Mouse (Mus musculus): ENCODE results near the gene Il17c.

DNA sequence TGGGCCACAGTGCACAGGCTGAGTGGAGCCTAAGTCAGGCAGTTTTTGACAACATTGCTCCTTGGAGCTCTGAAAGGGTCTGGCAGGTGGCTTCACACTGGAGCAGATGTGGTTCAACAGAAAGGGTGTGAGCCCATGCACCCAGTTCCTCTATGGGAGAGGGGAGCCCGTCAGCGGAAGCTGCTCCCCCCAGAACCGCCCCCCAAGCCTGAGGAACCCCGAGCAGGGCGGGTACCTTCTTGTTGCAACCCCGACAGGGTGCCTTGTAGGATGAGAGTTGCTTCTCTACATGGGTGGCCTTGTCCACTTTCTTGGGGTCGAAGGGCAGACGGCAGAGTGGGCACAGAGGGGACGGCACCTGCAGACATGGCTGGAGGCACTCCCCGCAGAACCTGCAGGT lies 48.1 kb downstream of the Il17c start:
- peak; percentile 77 for TF ChIP-seq POLR2A (IDR thresholded peaks at IDR 0.05; ENCODE audit: control insufficient read depth, extremely low read depth, insufficient read depth, low read length, poor library complexity)
- TF ChIP-seq CTCF (IDR thresholded peaks at IDR 0.05; ENCODE audit: borderline replicate concordance, control insufficient read depth, extremely low read depth, insufficient read depth, low read length, poor library complexity): no peak

Measured in thymus, adult 2 months (tissue).